Mouse (Mus musculus) gastrocnemius, postnatal 36 days (tissue): ENCODE measurements around the gene Gm11115. TPM values are rescaled to one million over a fixed set of nuclear protein-coding genes. Genes with fewer than 3 reads are reported as not detected.

Source experiments
- DNase-seq, 2 experiments: peaks; one replicate each; pipeline ENCODE4 v3.0.0; 2022
- intact Hi-C: fragments of 180-260 bp; cut with DNase I; formaldehyde crosslinking; loops from one replicate; pipeline ENCODE4 v1.15.1; 2025
- long read RNA-seq, 2 experiments: library from polyadenylated mRNA; stranded (forward); transcript quantifications; one replicate each; pipeline ENCODE4 v2.0.0; 2021
- total RNA-seq, 2 experiments: library from RNA; stranded (reverse); gene quantifications; 2 replicates each; pipeline ENCODE4 v1.2.3; 2021

The Gm11115 gene
- total RNA-seq: not detected
- long read RNA-seq, experiment 1: 0 reads
- long read RNA-seq, experiment 2: 0 reads

- intact Hi-C loops: no loop called here
- no peak for DNase-seq
Observed at GRCm38 (mm10) chr5:88153999-88154398, at the start of gene Gm11115. Gm11115 (minus strand) TSS chr5:88154099.

GRCm38 (mm10) chr5:88111430-88111829 is 42.5 kb downstream of the Gm11115 start, which contains the start of gene Gm11116:
Gm11116 (minus strand) TSS chr5:88111530.
- DNase-seq: no peak
- intact Hi-C loops: no loop called here

Other genes with a start within 250 kb of the Gm11115 start
- gene Csn3, start 228.5 kb downstream of the Gm11115 start, total RNA-seq: not detected
- gene 2310003L06Rik, start 184.6 kb downstream of the Gm11115 start, total RNA-seq: not detected
- gene Gm28434, start 184.6 kb downstream of the Gm11115 start, total RNA-seq: not detected
- not detected for gene Cabs1, start 174.7 kb downstream of the Gm11115 start, total RNA-seq
- not detected for gene Smr3a, start 151.6 kb downstream of the Gm11115 start, total RNA-seq
- not detected for gene Smr2, start 67.5 kb downstream of the Gm11115 start, total RNA-seq
- gene Gm11116, start 42.6 kb downstream of the Gm11115 start, total RNA-seq: not detected
- gene Gm7714, start 114.8 kb upstream of the Gm11115 start, total RNA-seq: not detected
- not detected for gene Prol1, start 163.2 kb upstream of the Gm11115 start, total RNA-seq
- not detected for gene Amtn, start 222.0 kb upstream of the Gm11115 start, total RNA-seq